Mouse (Mus musculus): Measurements from ENCODE around the gene Olfr53.
"Not testable (repeated sequence)": the region's sequence is repeated elsewhere in the genome, so short reads cannot be mapped to it uniquely, and the experiment has no call there.

DNA sequence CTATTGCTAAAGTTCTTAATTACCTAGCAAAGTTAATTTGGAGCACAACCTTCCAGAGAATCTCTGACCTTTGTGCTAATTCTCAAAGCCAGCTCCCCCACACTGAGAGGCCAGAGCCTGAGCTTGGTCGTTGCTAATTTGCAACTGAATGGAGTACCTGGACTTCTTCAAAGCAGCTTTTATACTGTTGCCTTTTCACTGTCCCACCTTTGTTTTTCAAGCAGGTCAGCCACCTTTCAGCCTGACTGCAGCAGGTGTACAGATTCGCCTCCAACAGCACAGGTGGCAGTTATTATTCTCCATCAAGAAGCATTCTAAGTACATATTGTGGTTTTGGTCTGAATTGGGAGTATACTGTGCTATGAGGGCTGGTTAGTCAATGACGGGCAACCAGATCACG, 33.3 kb downstream of the Olfr53 start:
- not testable (repeated sequence) for TF ChIP-seq CTCF, EP300 (IDR thresholded peaks at IDR 0.05)
